8 mouse cellular contexts compared by ENCODE assay signal in genomic region chr11:121204161-121205006, GRCm38 (mm10). TPM values are rescaled to one million over a fixed set of nuclear protein-coding genes. Genes with fewer than 3 reads are reported as not detected.
A peak's percentile ranks its signal among the peaks of the same experiment; 100 is the strongest.
DNase-seq lines count a peak whose midpoint lies in the region; ATAC-seq lines count a peak whose summit lies in the region.

Hexdc (plus strand) TSS chr11:121204433.
Ogfod3 (minus strand) TSS chr11:121204711.

- ATAC-seq in hindbrain, embryonic 14.5 days (ENCODE audit: low FRiP score), result peak; percentile 96

- H3K4me2 ChIP-seq in hindbrain, embryonic 14.5 days (replicated peaks), result peak within 1 kb of the TSS; percentile 59

- H3K4me3 ChIP-seq in hindbrain, embryonic 14.5 days (replicated peaks; ENCODE audit: low read length), result peak within 1 kb of the TSS; percentile 64

- H3K27me3 ChIP-seq in hindbrain, embryonic 14.5 days (ENCODE audit: control insufficient read depth, insufficient read depth, low read length), result no peaks in the 10 kb centered on the region

- peaks cover 15% of the 10 kb centered on the region for H3K36me3 ChIP-seq in hindbrain, embryonic 14.5 days (replicated peaks; ENCODE audit: control insufficient read depth, insufficient read depth)

- DNase-seq in R1 (ENCODE audit: low read depth, low spot score), result peak; percentile 100
- peak; percentile 96 to 98 for DNase-seq in cerebellum, postnatal 25 days
- DNase-seq in frontal cortex, postnatal 25 days (ENCODE audit: low spot score in 2 of 2), result peak; percentile 70 to 83
- DNase-seq in hindbrain, embryonic 14.5 days (ENCODE audit: low spot score), result peak; percentile 91
- peak; percentile 91 to 93 for DNase-seq in layer of hippocampus, postnatal 36 days
- DNase-seq in lung, postnatal 36 days, result peak; percentile 98
- peak; percentile 98 for DNase-seq in retina, postnatal 1 day
- peak; percentile 92 to 97 for DNase-seq in urinary bladder, adult 18-20 months (ENCODE audit: low spot score in 2 of 2)

- under 1% methylated on average over 70 of the region's 70 CpGs for WGBS in hindbrain, embryonic 14.5 days

- peak within 1 kb of the TSS; percentile 85 for H3K27ac ChIP-seq in hindbrain, embryonic 14.5 days

- peak within 1 kb of the TSS; percentile 77 for H3K9ac ChIP-seq in hindbrain, embryonic 14.5 days

- H3K9me3 ChIP-seq in hindbrain, embryonic 14.5 days (ENCODE audit: control insufficient read depth, low read length), result no peaks in the 10 kb centered on the region

- H3K4me1 ChIP-seq in hindbrain, embryonic 14.5 days (replicated peaks; ENCODE audit: control insufficient read depth, insufficient read depth, low read length), result peaks cover 12% of the 10 kb centered on the region; the same call in 1 of the 2 replicates

RNA-seq across cellular contexts. Expression of gene Hexdc, which starts in this region (rescaled TPM):
- 23.2 and 27.5 TPM in 2 replicates for polyA plus RNA-seq in hindbrain, embryonic 14.5 days (2014; fragmentation: Nextera tagmentation; extraction: Ambion mirVana)
- total RNA-seq in layer of hippocampus, postnatal 36 days (2021), result 10 to 100 TPM; 16.7 to 20.2 TPM

RNA-seq across cellular contexts. Expression of gene Ogfod3, which starts in this region (rescaled TPM):
- 30.3 and 31.1 TPM in 2 replicates for polyA plus RNA-seq in hindbrain, embryonic 14.5 days (2014; fragmentation: Nextera tagmentation; extraction: Ambion mirVana)
- 1 to 10 TPM; 6.0 to 7.0 TPM for total RNA-seq in layer of hippocampus, postnatal 36 days (2021)

Comparison
In these comparisons a context has a peak if more than half of its experiments do, and no peak if none do; other contexts are left out.
1. Peak in every context shown above with its lines: DNase-seq, ATAC-seq, H3K4me3 ChIP-seq and H3K27ac ChIP-seq.